Mouse (Mus musculus) kidney, postnatal 0 days (tissue): ENCODE results near the gene Abcg1. TPM values are rescaled to one million over a fixed set of nuclear protein-coding genes. Genes with fewer than 3 reads are reported as not detected.

ENCODE experiments used
- ATAC-seq: fragments of 200-750 bp; cut with Nextera tagmentation; replicated peaks from 2 replicates; pipeline ENCODE4 v1.8.0; 2017; ENCODE audit warnings: low read depth, moderate number of reproducible peaks, moderate TSS enrichment, moderate library complexity; ENCODE audit not compliant: low FRiP score
- DNase-seq: peaks from one replicate; pipeline ENCODE4 v3.0.0-alpha.2; 2016; ENCODE audit warnings: low spot score
- H3K27ac ChIP-seq: fragments of 300-500 bp; sonication (generic); 2 replicates; pipeline ENCODE4 v1.5.1; 2014; ENCODE audit warnings: mild to moderate bottlenecking
- H3K27me3 ChIP-seq: fragments of 300-500 bp; sonication (generic); 2 replicates; pipeline ENCODE4 v1.6.1; 2014; ENCODE audit warnings: low read length, mixed read lengths; ENCODE audit not compliant: insufficient read depth
- H3K36me3 ChIP-seq: fragments of 300-500 bp; sonication (generic); 2 replicates; pipeline ENCODE4 v1.6.1; 2014; ENCODE audit warnings: low read length, mixed read lengths; ENCODE audit not compliant: insufficient read depth
- H3K4me1 ChIP-seq: fragments of 300-500 bp; sonication (generic); replicated peaks from 2 replicates; pipeline ENCODE4 v1.6.1; 2014; ENCODE audit warnings: antibody characterized with exemption, low read length, mixed read lengths; ENCODE audit not compliant: insufficient read depth
- H3K4me2 ChIP-seq: fragments of 300-500 bp; sonication (generic); 2 replicates; pipeline ENCODE4 v1.6.1; 2014; ENCODE audit warnings: mild to moderate bottlenecking, low read length, moderate library complexity, mixed read lengths
- H3K4me3 ChIP-seq: fragments of 300-500 bp; sonication (generic); replicated peaks from 2 replicates; pipeline ENCODE4 v1.5.1; 2014; ENCODE audit warnings: low read depth, low read length
- H3K9ac ChIP-seq: fragments of 300-500 bp; sonication (generic); 2 replicates; pipeline ENCODE4 v1.6.1; 2014; ENCODE audit warnings: low read depth, low read length
- H3K9me3 ChIP-seq: fragments of 300-500 bp; sonication (generic); replicated peaks from 2 replicates; pipeline ENCODE4 v1.6.1; 2016; ENCODE audit warnings: low read length, inconsistent platforms, mixed read lengths
- CTCF ChIP-seq: IDR thresholded peaks from 2 replicates; pipeline ENCODE4 v1.5.1; 2016; ENCODE audit warnings: antibody characterized with exemption, low read depth, mild to moderate bottlenecking, moderate library complexity
- WGBS: fragments of 180-500 bp; shearing (Covaris S2); extraction: QIAGEN DNeasy Blood & Tissue Kit; methylation state at CpG from one replicate; pipeline ENCODE4 v1.1.7; 2014; 5-methylcytosine and 5-hydroxymethylcytosine counted together
- polyA plus RNA-seq: library from polyadenylated mRNA; unstranded; fragments of >200 nt; fragmentation: Nextera tagmentation; extraction: Ambion mirVana; gene quantifications from 2 replicates; pipeline ENCODE4 v1.2.1, GENCODE M21; 2015

Abcg1 gene
- polyA plus RNA-seq, 1 experiment from 2014 or later, result 8.8 TPM

GRCm38 (mm10) chr17:31098788-31099187, 41.3 kb downstream of the Abcg1 start:
- Histone ChIP-seq H3K4me2 (no peak overlapping the region), H3K36me3 (no peaks in the 10 kb centered on the region), H3K27me3 (no peaks in the 10 kb centered on the region), H3K9me3 (no peaks in the 10 kb centered on the region), H3K4me3 (no peak overlapping the region), H3K27ac (no peak overlapping the region), H3K9ac (no peak overlapping the region), H3K4me1 (no peaks in the 10 kb centered on the region)
- DNase-seq (no peak), ATAC-seq (no peak)
- WGBS, result 52% methylated on average over 5 of the region's 5 CpGs
- TF ChIP-seq CTCF, result no peak

GRCm38 (mm10) chr17:31103007-31103570, 45.6 kb downstream of the Abcg1 start:
- WGBS, result 80% methylated on average over 8 of the region's 8 CpGs
- TF ChIP-seq CTCF, result no peak
- Histone ChIP-seq H3K27ac (no peak overlapping the region), H3K9ac (no peak overlapping the region), H3K4me2 (no peak overlapping the region), H3K27me3 (no peaks in the 10 kb centered on the region), H3K36me3 (no peaks in the 10 kb centered on the region), H3K4me3 (no peak overlapping the region), H3K9me3 (no peaks in the 10 kb centered on the region), H3K4me1 (no peaks in the 10 kb centered on the region)
- no peak for ATAC-seq
- no peak for DNase-seq

- DNase-seq (no peak), ATAC-seq (no peak)
- Histone ChIP-seq H3K4me1 (no peaks in the 10 kb centered on the region), H3K4me2 (no peak overlapping the region), H3K4me3 (no peak overlapping the region), H3K27ac (no peak overlapping the region), H3K9me3 (no peaks in the 10 kb centered on the region), H3K9ac (no peak overlapping the region), H3K36me3 (no peaks in the 10 kb centered on the region), H3K27me3 (no peaks in the 10 kb centered on the region)
- WGBS, result 71% methylated on average over 8 of the region's 8 CpGs
- no peak for TF ChIP-seq CTCF
These were observed 46.3 kb downstream of the Abcg1 start for GRCm38 (mm10) chr17:31103823-31104222.

GRCm38 (mm10) chr17:31108388-31108787, 50.9 kb downstream of the Abcg1 start:
- Histone ChIP-seq H3K27ac (no peak overlapping the region), H3K27me3 (no peaks in the 10 kb centered on the region), H3K4me1 (no peaks in the 10 kb centered on the region), H3K4me2 (no peak overlapping the region), H3K9ac (no peak overlapping the region), H3K4me3 (no peak overlapping the region), H3K36me3 (no peaks in the 10 kb centered on the region), H3K9me3 (no peaks in the 10 kb centered on the region)
- DNase-seq (no peak), ATAC-seq (no peak)
- WGBS, result 91% methylated on average over 15 of the region's 15 CpGs
- TF ChIP-seq CTCF, result no peak

GRCm38 (mm10) chr17:31113191-31113856, 55.8 kb downstream of the Abcg1 start:
- WGBS, result 52% methylated on average over 9 of the region's 9 CpGs
- Histone ChIP-seq H3K9ac (no peak overlapping the region), H3K36me3 (no peaks in the 10 kb centered on the region), H3K9me3 (no peaks in the 10 kb centered on the region), H3K27ac (no peak overlapping the region), H3K4me2 (no peak overlapping the region), H3K4me3 (no peak overlapping the region), H3K4me1 (no peaks in the 10 kb centered on the region), H3K27me3 (no peaks in the 10 kb centered on the region)
- no peak for TF ChIP-seq CTCF
- DNase-seq, result no peak
- no peak for ATAC-seq

GRCm38 (mm10) chr17:31116063-31116462, 58.6 kb downstream of the Abcg1 start:
- TF ChIP-seq CTCF, result no peak
- WGBS, result 63% methylated on average over 6 of the region's 6 CpGs

GRCm38 (mm10) chr17:31117946-31118345, 60.5 kb downstream of the Abcg1 start:
- Histone ChIP-seq H3K4me2 (no peak overlapping the region), H3K9ac (no peak overlapping the region), H3K4me1 (no peaks in the 10 kb centered on the region), H3K9me3 (no peaks in the 10 kb centered on the region), H3K36me3 (no peaks in the 10 kb centered on the region), H3K4me3 (no peak overlapping the region), H3K27me3 (no peaks in the 10 kb centered on the region), H3K27ac (no peak overlapping the region)
- DNase-seq (no peak), ATAC-seq (no peak)
- TF ChIP-seq CTCF, result no peak
- 90% methylated on average over 5 of the region's 5 CpGs for WGBS

More at GRCm38 (mm10) chr17:31116063-31116462, 58.6 kb downstream of the Abcg1 start:
- ATAC-seq (no peak), DNase-seq (no peak)
- H3K4me1 ChIP-seq, result no peaks in the 10 kb centered on the region
- H3K36me3 ChIP-seq, result no peaks in the 10 kb centered on the region
- no peak overlapping the region for H3K9ac ChIP-seq
- no peak overlapping the region for H3K4me3 ChIP-seq
- H3K9me3 ChIP-seq, result no peaks in the 10 kb centered on the region
- no peaks in the 10 kb centered on the region for H3K27me3 ChIP-seq
- H3K27ac ChIP-seq, result no peak overlapping the region
- H3K4me2 ChIP-seq, result no peak overlapping the region
